Mouse (Mus musculus) embryonic fibroblast, embryonic 13.5 days (primary cell): ENCODE measurements at regions not wholly inside any gene's neighbourhood (a gene's known extent, or its start where the extent isn't known, plus 50 kb on each side); places are given as distances from the start of the nearest gene placed in this dataset.

Experiments used
- CTCF ChIP-seq: IDR thresholded peaks from 2 replicates; pipeline ENCODE4 v1.5.1; 2011; ENCODE audit warnings: mild to moderate bottlenecking, control low read depth, low read length, moderate library complexity, borderline replicate concordance; ENCODE audit not compliant: insufficient read depth
- POLR2A ChIP-seq: IDR thresholded peaks from 2 replicates; pipeline ENCODE4 v1.6.1; 2011; ENCODE audit warnings: low read depth, mild to moderate bottlenecking, control low read depth, low read length, moderate library complexity

DNA sequence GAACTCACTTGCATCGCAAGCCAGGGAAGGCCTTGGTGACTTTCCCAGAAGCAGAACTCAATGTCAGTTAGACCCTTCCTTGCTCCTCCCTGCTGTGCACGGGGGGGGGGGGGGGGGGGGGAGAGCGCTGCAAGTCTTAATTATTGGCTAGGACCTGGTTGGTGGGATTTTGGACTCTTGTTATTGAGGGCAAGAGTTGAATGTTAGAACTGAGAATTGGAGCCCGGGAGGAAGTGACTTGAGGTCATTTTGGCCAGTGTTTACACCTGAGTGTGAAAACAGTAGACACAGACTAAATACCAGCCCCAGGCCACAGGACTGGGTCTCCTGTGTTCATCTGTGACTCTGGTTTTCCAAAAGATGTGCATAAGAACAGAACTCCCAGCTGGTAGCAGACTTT, 114.7 kb upstream of the D7Ertd443e start:
- TF ChIP-seq CTCF, result no peak
- TF ChIP-seq POLR2A, result no peak
